Mouse (Mus musculus) stomach, embryonic 14.5 days (tissue): Measurements from ENCODE around the gene Cgnl1. TPM values are rescaled to one million over a fixed set of nuclear protein-coding genes. Genes with fewer than 3 reads are reported as not detected.

ENCODE experiments used
- ATAC-seq: fragments of 200-750 bp; cut with Nextera tagmentation; 2 replicates; pipeline ENCODE4 v1.8.0; 2017; ENCODE audit warnings: low read depth, moderate TSS enrichment; ENCODE audit not compliant: insufficient number of reproducible peaks, insufficient read depth, low FRiP score
- H3K27ac ChIP-seq: fragments of 300-500 bp; sonication (generic); 2 replicates; pipeline ENCODE4 v1.5.1; 2014; ENCODE audit warnings: mild to moderate bottlenecking, low read length, moderate library complexity, mixed read lengths
- H3K27me3 ChIP-seq: fragments of 300-500 bp; sonication (generic); 2 replicates; pipeline ENCODE4 v1.6.1; 2014; ENCODE audit warnings: low read length, control low read depth, mixed read lengths; ENCODE audit not compliant: control insufficient read depth, insufficient read depth
- H3K36me3 ChIP-seq: fragments of 300-500 bp; sonication (generic); 2 replicates; pipeline ENCODE4 v1.6.1; 2014; ENCODE audit warnings: mild to moderate bottlenecking, control low read depth, low read length, moderate library complexity, mixed read lengths; ENCODE audit not compliant: control insufficient read depth, insufficient read depth
- H3K4me1 ChIP-seq: fragments of 300-500 bp; sonication (generic); 2 replicates; pipeline ENCODE4 v1.6.1; 2014; ENCODE audit warnings: low read length, control low read depth, mixed read lengths; ENCODE audit not compliant: control insufficient read depth, insufficient read depth
- H3K4me2 ChIP-seq: fragments of 300-500 bp; sonication (generic); replicated peaks from 2 replicates; pipeline ENCODE4 v1.6.1; 2014; ENCODE audit warnings: low read depth, low read length, control low read depth
- H3K4me3 ChIP-seq: fragments of 300-500 bp; sonication (generic); 2 replicates; pipeline ENCODE4 v1.5.1; 2014; ENCODE audit warnings: low read depth, low read length, control low read depth
- H3K9ac ChIP-seq: fragments of 300-500 bp; sonication (generic); replicated peaks from 2 replicates; pipeline ENCODE4 v1.6.1; 2014; ENCODE audit warnings: low read depth, mild to moderate bottlenecking, control low read depth, low read length, moderate library complexity, mixed read lengths
- H3K9me3 ChIP-seq: fragments of 300-500 bp; sonication (generic); 2 replicates; pipeline ENCODE4 v1.6.1; 2016; ENCODE audit warnings: low read depth, low read length, control low read depth; ENCODE audit not compliant: control insufficient read depth
- WGBS: fragments of 180-500 bp; shearing (Covaris S2); extraction: QIAGEN DNeasy Blood & Tissue Kit; methylation state at CpG from one replicate; pipeline ENCODE4 v1.1.7; 2014; 5-methylcytosine and 5-hydroxymethylcytosine counted together
- polyA plus RNA-seq: library from polyadenylated mRNA; unstranded; fragments of >200 nt; fragmentation: Nextera tagmentation; extraction: Ambion mirVana; gene quantifications from 2 replicates; pipeline ENCODE4 v1.2.1, GENCODE M21; 2014

Gene Cgnl1
- polyA plus RNA-seq, 1 experiment from 2014 or later: 11.8 TPM

- no peak for ATAC-seq
- Histone ChIP-seq H3K4me2 (no peak overlapping the region), H3K4me3 (no peak overlapping the region), H3K36me3 (no peaks in the 10 kb centered on the region), H3K4me1 (peaks cover 23% of the 10 kb centered on the region), H3K27me3 (no peaks in the 10 kb centered on the region), H3K9me3 (no peaks in the 10 kb centered on the region), H3K9ac (no peak overlapping the region), H3K27ac (no peak overlapping the region)
- WGBS: 57% methylated on average over 11 of the region's 11 CpGs
Measured at GRCm38 (mm10) chr9:71764551-71764950, 6.9 kb downstream of the Cgnl1 start.

- Histone ChIP-seq H3K4me3 (no peak overlapping the region), H3K4me2 (no peak overlapping the region), H3K9ac (no peak overlapping the region), H3K36me3 (no peaks in the 10 kb centered on the region), H3K4me1 (peaks cover 29% of the 10 kb centered on the region), H3K27ac (no peak overlapping the region), H3K9me3 (no peaks in the 10 kb centered on the region), H3K27me3 (no peaks in the 10 kb centered on the region)
- WGBS: 19% methylated on average over 1 of the region's 1 CpGs
- ATAC-seq: no peak
Measured at GRCm38 (mm10) chr9:71763273-71763672, 8.1 kb downstream of the Cgnl1 start.

- no peak overlapping the region for H3K4me3 ChIP-seq
- H3K4me1 ChIP-seq: peaks cover 33% of the 10 kb centered on the region
- H3K9ac ChIP-seq: no peak overlapping the region
- no peak overlapping the region for H3K4me2 ChIP-seq
- no peak for ATAC-seq
- H3K36me3 ChIP-seq: no peaks in the 10 kb centered on the region
- H3K27ac ChIP-seq: no peak overlapping the region
- H3K27me3 ChIP-seq: no peaks in the 10 kb centered on the region
- no peaks in the 10 kb centered on the region for H3K9me3 ChIP-seq
- WGBS: 85% methylated on average over 4 of the region's 4 CpGs
Measured at GRCm38 (mm10) chr9:71761663-71762062, 9.7 kb downstream of the Cgnl1 start.

- Histone ChIP-seq H3K9ac (no peak overlapping the region), H3K27ac (peak overlapping the region; percentile 74), H3K36me3 (no peaks in the 10 kb centered on the region), H3K9me3 (no peaks in the 10 kb centered on the region), H3K4me1 (peaks cover 35% of the 10 kb centered on the region), H3K27me3 (no peaks in the 10 kb centered on the region), H3K4me2 (0 out of 2 replicates have a peak overlapping the region, but pooled peaks have one; percentile 14), H3K4me3 (no peak overlapping the region)
- WGBS: 11% methylated on average over 14 of the region's 14 CpGs
- ATAC-seq: peak; percentile 51; the same call in 1 of the 2 replicates
Measured at GRCm38 (mm10) chr9:71760518-71761141, 10.8 kb downstream of the Cgnl1 start.

- H3K4me2 ChIP-seq: 0 out of 2 replicates have a peak overlapping the region, but pooled peaks have one; percentile 14
- ATAC-seq: no peak
- H3K36me3 ChIP-seq: no peaks in the 10 kb centered on the region
- no peaks in the 10 kb centered on the region for H3K27me3 ChIP-seq
- no peak overlapping the region for H3K4me3 ChIP-seq
- peak overlapping the region; percentile 74 for H3K27ac ChIP-seq
- H3K9ac ChIP-seq: no peak overlapping the region
- WGBS: 18% methylated on average over 5 of the region's 5 CpGs
- H3K4me1 ChIP-seq: peaks cover 35% of the 10 kb centered on the region
- no peaks in the 10 kb centered on the region for H3K9me3 ChIP-seq
Measured at GRCm38 (mm10) chr9:71759893-71760292, 11.5 kb downstream of the Cgnl1 start.

- WGBS: 56% methylated on average over 8 of the region's 8 CpGs
- Histone ChIP-seq H3K4me3 (no peak overlapping the region), H3K4me1 (peaks cover 41% of the 10 kb centered on the region)
Measured at GRCm38 (mm10) chr9:71757386-71757785, 14.0 kb downstream of the Cgnl1 start.

GRCm38 (mm10) chr9:71756916-71757315 is 14.5 kb downstream of the Cgnl1 start:
- no peak for ATAC-seq
- no peak overlapping the region for H3K27ac ChIP-seq
- WGBS: 19% methylated on average over 4 of the region's 4 CpGs
- H3K9ac ChIP-seq: no peak overlapping the region
- H3K36me3 ChIP-seq: no peaks in the 10 kb centered on the region
- H3K4me2 ChIP-seq: no peak overlapping the region
- no peaks in the 10 kb centered on the region for H3K9me3 ChIP-seq
- no peak overlapping the region for H3K4me3 ChIP-seq
- H3K4me1 ChIP-seq: peaks cover 41% of the 10 kb centered on the region
- no peaks in the 10 kb centered on the region for H3K27me3 ChIP-seq

More at GRCm38 (mm10) chr9:71757386-71757785, 14.0 kb downstream of the Cgnl1 start:
- ATAC-seq: no peak
- Histone ChIP-seq H3K9ac (no peak overlapping the region), H3K36me3 (no peaks in the 10 kb centered on the region), H3K27me3 (no peaks in the 10 kb centered on the region), H3K27ac (no peak overlapping the region), H3K9me3 (no peaks in the 10 kb centered on the region), H3K4me2 (no peak overlapping the region)

GRCm38 (mm10) chr9:71753981-71754380 is 17.4 kb downstream of the Cgnl1 start:
- Histone ChIP-seq H3K9me3 (no peaks in the 10 kb centered on the region), H3K4me3 (no peak overlapping the region), H3K27me3 (no peaks in the 10 kb centered on the region), H3K36me3 (no peaks in the 10 kb centered on the region), H3K4me1 (peaks cover 27% of the 10 kb centered on the region), H3K9ac (no peak overlapping the region), H3K4me2 (no peak overlapping the region), H3K27ac (no peak overlapping the region; the same call in 1 of the 2 replicates)
- ATAC-seq: no peak
- 55% methylated on average over 4 of the region's 4 CpGs for WGBS

GRCm38 (mm10) chr9:71753529-71753928 is 17.9 kb downstream of the Cgnl1 start:
- Histone ChIP-seq H3K9ac (no peak overlapping the region), H3K4me2 (no peak overlapping the region), H3K27me3 (no peaks in the 10 kb centered on the region), H3K9me3 (no peaks in the 10 kb centered on the region), H3K4me3 (no peak overlapping the region), H3K27ac (no peak overlapping the region), H3K4me1 (peaks cover 27% of the 10 kb centered on the region), H3K36me3 (no peaks in the 10 kb centered on the region)
- no peak for ATAC-seq
- WGBS: 57% methylated on average over 4 of the region's 4 CpGs
